Mouse (Mus musculus): ENCODE measurements at regions not wholly inside any gene's neighbourhood (a gene's known extent, or its start where the extent isn't known, plus 50 kb on each side); places are given as distances from the start of the nearest gene placed in this dataset.

DNA sequence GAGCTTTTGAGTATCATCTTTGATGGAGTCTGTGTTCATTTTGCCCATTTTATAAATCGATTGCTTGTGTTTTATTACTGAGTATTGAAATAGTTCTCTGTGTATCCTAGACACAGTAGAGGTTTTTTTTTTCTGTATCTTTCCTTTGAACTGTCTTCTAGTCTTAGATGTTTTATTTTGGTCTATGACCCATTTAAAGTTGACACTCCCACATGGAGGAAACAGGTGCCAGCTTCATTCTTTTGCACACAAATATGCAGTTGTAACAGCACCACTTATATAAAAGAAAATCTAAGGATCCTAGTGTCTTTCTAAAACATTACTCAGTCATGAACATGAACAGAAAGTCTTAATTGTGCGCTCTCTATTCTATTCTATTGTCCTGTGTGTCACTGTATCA lies 230.2 kb upstream of the Nsun2 start:
- no peak for DNase-seq

DNA sequence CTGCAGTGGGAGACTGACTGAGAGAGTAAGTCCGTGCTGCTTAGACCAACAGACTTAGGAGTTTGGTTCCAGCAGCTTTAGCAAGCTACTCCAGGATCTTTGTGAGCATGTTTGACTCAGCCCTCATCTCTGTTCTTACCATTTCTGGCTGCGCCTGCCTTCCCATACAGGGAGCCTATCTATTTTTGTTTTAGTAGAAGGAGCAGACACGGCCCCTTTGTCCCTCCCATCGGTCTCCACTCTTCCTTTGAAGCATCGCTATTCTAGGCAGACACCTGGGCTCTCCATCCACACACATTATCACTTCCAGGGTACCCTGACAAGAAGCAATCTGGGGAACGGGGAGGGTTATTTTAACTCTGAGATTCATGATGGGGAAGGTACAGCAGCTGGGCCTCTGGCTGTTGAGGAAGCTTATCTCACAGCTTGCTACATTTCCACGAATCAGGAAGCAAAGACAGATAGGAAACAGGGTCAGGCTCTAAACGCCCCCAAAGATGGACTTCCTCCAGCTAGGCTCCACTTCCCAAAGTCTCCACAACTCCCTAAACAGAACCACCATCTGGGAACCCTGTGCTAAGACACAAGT lies 203.0 kb upstream of the Nsun2 start:
- no peak for DNase-seq

DNA sequence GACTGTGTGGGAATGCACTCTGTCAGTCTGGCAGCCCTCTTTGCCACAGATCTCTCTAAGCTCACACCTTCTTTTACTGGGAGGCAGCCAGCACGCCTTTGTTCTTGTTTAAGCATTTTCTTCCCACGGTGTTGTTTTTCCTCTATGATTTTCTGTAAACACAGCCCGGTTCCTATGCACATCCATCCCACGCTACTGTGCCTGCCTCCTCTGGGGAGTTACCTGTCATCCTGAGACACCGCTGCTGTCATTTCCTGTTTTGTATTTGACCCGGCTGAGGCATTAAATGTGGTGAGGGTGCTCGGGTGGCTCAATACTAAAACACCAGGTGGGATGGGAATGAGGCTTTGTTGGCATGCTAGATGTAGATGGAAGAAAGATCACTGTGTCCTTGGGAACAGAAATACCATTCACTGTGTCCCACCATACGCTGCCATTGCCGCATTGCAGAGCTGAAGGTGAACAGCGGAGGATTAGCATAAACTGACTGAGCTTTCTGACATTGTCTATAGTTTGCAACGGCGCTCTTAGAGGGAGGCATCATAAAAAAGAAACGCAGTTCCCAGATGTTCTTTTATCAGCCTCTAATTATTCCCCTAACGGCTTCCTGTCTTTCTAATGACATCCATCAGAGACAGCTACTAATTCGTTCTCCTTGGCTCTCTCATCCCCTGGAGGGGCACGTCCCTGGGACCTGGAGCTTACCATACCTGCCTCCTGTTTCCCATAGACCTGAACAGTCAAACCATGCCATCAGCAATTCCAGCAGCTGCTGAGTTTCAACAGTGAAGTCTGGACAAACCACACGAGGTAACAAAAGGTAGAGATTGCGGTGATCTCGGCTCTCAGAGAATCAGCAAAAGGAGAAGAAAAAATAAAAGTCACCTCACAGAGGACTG lies 201.8 kb upstream of the Nsun2 start:
- no peak for DNase-seq

DNA sequence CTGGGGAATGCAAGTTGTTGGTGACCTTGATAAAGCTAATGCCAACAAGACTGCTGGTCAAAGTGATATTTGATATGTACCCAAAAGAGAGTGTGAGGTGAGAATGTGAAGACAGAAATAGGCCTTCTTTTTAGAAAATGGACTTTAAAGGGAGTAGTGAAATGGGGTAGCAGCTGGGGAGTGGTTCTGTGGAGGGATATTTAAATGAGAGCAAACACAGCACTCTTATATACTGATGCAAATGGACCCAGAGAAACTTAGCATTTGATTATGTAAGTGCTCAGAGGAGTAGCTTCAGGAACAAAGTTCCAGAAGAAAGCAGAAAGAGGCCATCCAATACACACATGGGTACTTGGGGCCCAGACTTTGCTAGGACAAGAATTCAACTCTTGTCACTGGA lies 189.7 kb upstream of the Nsun2 start:
- no peak for DNase-seq

DNA sequence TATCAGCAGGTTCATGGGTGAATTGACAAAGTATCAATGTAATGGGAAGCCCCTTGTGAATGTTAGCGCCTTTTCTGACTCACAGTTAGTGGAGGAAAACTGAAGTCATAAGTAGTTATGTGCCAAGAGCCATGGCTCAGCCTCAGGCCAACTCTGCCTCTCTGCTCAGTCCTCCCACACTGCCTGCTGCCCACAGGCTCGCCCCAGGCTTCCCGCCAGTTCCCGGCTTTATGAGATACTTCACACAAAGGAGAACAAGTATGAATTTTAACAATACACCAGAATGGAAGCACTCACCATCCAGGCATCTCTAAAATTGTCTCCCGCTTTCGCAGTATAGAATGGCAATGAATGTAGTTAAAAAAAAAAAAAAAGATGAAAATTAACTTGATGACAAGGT lies 176.1 kb upstream of the Nsun2 start:
- no peak for DNase-seq

DNA sequence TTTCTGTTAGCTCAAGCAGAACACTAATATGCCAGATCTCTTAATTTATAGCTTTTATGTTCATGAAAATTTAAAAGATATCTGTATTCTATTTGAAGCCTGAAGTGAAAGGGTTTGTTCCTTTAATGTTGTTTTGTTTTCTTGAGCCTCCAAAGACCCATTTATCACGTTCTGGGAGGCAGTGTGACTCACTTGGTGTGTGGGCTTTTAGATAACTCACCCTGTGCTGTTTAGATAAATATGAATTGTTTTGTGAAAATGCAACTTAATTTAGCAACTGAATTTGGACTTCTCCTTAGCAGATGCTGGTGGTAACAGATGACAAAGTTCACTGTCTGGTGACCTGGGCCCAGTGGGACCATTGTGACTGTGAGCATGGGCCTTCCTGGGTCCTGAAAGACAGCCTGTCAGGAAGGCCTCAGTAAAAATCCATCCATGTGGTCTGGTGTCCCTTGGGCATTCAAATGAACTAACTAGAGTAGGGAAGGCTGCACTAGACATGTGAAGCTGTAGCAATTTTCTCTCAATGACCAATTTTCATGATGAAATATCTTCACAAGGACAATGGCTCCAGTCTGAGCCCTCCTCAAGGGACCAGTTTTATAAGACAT lies 167.6 kb upstream of the Nsun2 start:
- DNase-seq, result no peak

DNA sequence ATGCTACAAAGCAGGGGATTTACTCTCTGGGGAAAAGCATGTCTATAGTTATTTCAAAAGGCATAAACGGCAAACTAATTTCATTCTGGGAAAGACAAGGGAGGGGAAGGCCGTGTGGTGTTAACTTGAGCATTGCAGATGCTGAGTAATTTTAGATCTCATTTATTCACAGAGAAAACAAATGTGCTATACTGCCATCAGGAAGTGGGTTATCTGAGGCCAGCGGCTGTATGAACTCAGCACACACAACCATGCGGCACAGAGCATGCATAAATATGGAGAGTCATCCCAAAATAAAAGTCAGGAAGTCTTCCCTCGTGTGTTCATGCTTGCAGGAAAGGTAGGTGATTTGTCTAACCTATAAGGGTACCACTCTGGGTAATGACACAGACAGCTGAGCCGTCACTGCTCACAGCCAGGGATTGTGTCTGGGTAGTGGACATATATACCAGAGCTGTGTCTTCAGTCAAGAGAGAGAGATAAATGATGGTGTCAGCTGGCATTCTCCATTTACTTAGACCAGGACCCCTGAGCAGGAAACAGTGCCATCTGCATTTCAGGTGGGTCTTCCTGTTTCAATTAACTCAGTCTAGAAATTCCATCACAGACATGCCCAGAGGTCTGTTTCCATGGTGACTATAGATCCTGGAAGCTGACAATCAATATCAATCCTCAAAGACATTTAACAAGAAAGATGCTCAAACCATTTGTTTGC lies 160.3 kb upstream of the Nsun2 start:
- DNase-seq, result no peak

DNA sequence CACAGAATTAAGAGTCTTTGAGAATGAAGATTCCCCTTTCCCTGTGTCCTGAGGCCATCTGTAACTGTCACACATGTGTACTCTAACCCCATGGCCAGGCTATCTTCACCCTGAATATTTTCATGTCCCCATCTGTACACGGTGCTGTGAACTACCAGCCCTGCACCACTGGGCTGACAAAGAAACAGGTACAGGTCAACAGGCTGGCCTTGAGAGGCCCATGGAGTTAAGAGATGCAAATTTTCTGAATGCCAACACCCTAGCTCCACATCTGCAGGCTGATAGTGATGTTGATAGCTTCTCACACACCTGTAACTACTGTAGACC lies 159.8 kb upstream of the Nsun2 start:
- no peak for DNase-seq

DNA sequence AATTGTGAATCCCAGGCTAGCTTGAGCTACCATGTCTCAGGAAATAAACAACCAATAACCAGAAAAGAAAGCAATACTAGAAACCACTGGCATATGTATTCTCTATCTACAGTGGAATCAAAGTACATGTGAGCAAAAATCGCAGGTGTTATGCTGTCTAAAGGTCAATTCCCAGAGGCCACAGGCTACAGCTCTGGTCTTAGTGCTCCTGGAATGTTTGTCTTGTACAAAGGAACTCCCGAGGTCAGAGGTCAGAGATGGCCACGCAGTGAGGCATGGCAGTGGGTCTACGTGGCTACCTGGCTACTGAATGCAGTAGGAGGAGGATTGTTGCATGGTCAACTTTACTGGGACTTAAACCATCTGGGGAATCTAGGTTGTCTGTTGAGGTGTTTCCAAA lies 153.1 kb upstream of the Nsun2 start:
- no peak for DNase-seq

DNA sequence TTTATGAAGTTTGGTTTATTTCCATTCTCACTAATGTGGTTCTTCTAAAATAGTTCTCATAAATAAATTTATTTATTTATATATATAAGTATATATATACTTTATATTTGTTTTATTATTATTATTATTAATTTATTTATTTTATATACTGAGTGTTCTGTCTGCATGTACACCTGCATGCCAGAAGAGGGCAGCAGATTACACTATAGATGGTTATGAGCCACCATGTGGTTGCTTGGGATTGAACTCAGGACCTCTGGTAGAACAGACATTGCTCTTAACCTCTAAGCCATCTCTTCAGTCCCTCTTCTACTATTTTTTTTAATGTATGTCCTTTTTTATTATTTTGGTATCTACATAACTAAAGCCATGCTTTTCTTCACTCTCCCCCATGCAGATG lies 148.8 kb upstream of the Nsun2 start:
- no peak for DNase-seq

DNA sequence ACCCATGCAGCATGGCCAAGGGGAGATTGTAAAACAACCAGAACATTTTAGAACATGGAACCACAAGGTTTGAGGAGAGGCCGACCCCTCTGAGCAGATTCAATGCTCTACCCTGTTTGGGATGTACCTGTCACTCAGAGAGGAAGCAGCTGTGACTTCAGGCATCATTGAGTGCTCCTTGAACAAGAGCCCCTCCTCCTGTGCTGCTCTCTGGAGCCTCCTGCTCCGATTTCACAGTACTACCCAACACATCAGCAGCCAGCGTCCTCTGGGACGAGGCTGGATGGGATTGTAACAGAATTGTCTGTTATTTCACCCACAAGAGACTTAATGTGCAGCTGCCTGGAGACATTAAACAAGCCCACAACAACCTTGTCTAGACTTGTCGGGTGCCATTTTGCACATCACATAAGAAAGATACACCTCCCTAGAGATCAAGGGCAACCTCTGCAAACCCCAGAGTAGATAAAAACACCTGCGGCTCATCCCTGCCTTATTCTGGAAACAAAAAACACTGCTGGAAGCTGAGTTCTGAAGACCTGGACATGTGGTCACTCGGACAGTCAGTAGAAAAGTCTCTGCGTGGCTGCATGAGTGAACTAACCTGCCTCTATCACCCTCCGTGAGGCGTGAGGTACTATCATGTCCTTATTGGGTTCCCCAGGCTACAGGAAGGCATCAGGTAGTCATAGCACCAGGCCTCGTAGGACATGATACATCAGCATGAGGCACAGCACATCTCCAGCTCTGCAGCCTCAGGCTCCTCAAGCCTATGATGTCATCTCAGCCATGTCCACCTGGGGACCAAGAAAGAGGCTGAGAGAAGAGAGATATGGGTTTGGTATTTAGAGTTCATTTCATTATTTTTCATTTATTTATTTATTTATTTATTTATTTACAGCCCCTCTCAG lies 140.4 kb upstream of the Nsun2 start:
- DNase-seq, result no peak

DNA sequence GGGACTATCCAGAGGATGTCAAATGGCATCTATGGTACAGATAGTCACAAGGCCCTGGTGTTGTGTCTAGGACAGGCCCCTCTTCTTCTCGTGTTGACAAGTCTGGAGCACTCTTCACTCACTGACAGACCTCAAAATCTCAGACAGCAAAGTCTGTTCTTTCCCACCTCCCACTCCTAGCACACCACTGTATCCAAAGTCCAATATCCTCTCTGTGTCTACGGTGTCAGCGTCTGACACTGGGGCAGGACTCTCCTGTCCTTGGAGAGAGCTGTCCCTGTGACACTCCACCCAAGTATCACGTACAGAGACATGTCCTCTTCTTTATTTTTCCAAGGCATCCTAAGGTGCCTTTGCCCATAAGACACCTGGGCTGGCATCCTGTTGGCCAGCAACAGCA lies 139.0 kb upstream of the Nsun2 start:
- no peak for DNase-seq

DNA sequence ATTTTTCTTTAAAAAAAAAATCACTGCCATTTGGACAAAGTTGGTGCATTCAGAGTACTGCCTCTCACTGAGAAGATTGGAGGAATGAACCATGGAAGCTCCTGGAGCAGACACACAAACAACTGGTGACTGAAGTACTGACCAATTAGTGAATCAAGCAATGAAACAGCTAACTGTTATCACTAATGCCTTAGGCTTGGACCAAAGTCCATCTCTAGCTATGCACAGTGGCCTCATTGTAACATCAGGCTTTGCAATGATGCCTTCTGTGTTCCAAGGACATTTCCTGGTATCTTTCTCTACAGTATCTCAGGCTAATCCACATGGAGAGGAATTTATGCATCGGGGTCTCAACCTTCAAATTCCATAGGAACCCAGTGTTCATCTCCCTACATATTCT lies 123.2 kb upstream of the Nsun2 start:
- no peak for DNase-seq

DNA sequence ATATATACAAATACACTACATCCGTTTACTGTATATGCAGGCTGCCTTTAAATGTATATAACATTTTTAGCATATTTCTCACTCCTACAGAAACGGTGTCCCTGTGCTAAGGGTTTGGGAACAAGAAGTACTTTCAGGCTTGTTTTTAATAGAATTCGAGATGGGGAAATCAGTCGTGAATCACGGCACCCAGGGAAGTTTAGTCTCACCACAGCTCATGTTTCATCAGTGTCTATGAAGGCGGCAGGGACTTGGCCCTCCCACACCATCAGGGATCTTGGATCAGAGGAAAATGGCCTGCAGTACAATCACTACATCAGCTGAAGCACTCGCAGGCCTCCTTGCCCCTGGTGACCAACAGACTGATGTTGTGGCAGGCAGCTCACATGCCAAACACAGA lies 118.7 kb upstream of the Nsun2 start:
- DNase-seq, result no peak

DNA sequence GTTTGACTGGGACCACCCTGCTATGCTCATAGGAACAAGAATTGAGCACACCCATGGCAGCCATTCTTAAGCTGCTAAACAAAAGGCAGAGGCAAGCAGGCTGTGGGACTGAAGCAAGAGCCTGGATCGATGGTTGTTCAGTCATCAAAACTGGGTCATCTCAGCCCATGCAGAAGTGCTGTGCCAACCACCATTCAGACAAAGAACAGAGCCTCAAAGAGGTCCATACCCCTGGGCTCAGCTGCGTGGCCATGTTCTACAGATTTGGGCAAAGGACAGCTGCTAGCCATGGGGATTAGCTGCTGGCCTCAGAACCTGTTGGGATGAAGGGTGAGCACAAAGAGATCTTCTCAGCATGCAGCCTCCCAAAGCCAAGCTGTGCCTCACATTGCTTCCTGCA lies 116.8 kb upstream of the Nsun2 start:
- no peak for DNase-seq

DNA sequence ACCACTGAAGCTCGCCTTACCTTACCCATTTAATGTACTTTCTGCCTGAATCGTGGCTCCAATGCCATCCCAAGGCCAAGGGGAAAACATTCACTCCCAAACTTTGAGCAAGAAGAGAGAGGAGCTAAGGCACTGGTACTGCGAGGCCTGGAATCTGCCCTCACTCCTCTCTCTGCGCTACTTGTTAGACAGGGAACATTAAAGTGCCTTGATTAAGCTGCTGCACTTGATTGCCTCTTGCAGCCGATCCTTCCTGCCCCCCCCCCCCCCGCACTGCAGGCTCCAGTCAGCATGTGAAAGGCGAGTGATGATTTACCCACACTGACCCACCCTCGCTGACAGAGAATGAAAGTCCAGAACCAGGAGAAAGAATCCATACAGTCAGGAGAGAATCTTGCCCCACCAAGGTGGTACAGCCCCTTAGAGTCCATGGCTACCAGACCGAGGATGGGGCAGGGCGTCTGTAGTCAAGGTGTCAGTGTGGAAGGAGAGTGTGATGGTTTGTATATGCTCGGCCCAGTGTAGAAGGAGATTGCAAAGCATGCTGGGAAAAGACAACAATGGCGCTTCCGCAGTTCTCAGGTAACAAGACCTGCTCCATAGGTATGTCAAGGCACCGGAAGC lies 115.6 kb upstream of the Nsun2 start:
- no peak for DNase-seq

DNA sequence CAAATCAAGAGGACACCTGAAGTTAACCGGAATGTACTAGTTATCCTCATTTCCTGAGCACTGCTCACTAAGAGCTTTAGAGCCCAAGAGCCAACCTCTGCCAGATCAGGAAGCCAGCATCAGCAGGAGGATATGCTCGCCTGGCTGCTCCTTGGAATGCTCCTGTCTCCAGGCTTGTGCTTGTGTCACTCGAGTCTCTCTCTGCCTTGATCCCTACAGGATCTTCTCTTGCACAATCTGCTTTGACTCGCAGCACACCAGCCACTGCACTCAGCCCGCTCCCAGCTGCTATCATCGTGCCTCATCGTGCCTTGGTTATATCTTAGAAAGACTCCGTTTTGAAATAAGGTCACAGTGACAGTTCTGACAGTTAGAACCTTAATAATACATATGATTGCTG lies 113.4 kb upstream of the Nsun2 start:
- no peak for DNase-seq

DNA sequence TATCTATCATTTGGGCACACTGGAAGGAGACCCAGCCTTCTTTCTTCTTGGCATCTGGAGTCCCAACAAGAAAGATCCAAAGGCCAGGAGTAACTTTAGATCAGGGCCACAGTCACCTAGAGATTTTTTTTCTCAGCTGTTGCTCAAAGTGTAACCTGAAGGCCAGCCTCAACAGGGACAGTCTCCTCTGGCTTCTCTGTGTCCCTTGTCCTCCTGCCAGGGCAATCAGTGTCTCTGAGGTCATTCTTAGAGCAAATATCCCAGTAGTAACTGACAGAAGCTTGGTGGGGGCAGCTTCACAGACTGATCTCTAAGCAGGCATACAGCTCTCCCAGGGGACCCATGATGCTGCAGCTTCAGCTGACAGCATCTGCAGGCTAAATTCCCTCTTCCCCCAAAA lies 111.6 kb upstream of the Nsun2 start:
- no peak for DNase-seq

DNA sequence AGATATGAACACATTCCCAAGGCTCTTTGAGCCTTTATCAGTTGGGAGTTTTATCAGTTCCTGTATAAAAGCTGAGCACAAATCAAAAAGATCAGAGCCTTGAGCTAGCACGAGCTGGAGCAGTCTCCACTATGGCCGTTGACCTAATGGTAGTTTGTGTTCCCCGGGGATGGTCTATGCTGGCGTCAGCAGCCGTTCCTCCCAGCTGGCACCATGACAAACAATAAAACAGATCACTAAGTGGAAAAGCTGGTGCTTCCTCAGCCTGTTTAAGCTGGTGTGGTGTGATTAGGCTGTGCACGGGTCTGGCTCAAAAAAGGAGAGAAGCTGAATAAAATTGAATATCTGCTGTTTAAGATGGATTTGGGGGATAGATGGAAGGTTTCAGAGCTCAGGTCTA lies 107.4 kb upstream of the Nsun2 start:
- DNase-seq, result no peak

DNA sequence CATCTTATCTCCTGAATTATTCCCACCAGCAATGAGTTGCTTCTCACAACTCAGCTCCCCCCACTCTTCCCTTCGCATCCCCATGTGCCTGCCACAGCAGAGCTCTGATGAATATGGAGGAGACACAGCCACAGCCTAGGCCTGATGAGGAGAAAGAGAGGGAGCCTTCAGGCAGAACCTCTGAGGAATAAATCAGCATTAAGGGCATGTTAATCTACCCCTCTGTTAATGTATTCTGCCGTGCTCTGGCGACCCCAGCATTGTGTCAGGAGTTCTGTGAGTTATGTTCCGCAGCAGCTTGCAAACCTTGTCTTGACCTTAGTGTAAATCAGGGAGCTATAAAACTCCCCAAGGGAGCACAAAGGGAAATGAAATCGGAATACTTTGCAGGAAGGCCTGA lies 104.0 kb upstream of the Nsun2 start:
- DNase-seq, result no peak

DNA sequence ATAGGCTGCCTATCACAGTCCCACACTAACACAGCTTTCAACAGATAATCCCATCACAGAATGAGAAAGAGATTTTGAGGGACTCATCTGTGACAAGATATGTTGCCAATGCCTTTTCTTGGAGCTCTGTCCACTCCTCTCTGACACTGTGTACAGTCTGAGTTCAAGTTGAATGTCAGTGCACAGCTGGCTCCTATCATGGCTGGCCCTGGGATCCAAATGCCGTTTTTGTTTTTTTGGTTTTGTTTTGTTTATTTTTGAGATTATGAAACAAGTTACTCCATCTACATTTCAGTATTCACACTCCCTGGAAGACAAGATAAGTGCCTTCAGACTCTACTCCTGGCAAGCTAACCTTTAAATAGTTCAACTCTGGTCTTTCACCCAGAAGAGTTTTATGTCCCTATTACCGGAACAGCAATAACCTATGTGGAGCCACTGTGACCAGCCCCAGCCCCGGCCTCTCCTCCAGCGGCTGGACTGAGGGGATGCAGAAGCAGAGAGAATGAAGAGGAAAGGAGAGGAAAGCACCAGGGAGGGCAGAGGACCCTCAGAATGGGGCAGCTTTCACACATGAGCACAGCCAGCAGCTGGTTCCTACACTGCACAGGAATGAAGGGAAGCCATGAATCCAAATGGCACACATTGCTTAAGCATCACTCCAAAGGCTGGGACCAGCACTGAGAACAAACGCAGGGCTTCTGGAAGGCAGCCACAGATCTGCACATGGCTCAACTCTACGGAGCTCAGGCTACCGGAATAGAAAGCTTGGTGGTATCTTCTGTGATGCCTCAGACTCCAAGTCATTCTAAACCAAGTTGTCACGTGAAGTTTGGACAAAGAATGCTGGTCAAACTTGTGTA lies 99.9 kb upstream of the Nsun2 start:
- DNase-seq, result no peak

Measured in layer of hippocampus, postnatal 36 days (tissue).